Mouse (Mus musculus): ENCODE results near the gene Cfap65. TPM values are rescaled to one million over a fixed set of nuclear protein-coding genes. Genes with fewer than 3 reads are reported as not detected.

Gene Cfap65
- polyA plus RNA-seq, 1 experiment from 2014 or later: 0.04 TPM

- 0% methylated on average over 8 of the region's 8 CpGs for WGBS
- H3K4me2 ChIP-seq: no peak overlapping the region
Measured at GRCm38 (mm10) chr1:74891513-74891912, 43.9 kb downstream of the Cfap65 start.

GRCm38 (mm10) chr1:74885369-74886042 is 49.9 kb downstream of the Cfap65 start, which contains the start of gene Fev:
TSS of gene Fev (minus strand) at chr1:74885419.
- no peak within 1 kb of the TSS for H3K9ac ChIP-seq
- under 1% methylated on average over 34 of the region's 43 CpGs for WGBS
- no peak for ATAC-seq (ENCODE audit: low read depth)

More at GRCm38 (mm10) chr1:74891513-74891912, 43.9 kb downstream of the Cfap65 start:
- ATAC-seq (ENCODE audit: low read depth): no peak
- Histone ChIP-seq H3K27ac (replicated peaks) (no peak overlapping the region), H3K4me1 (replicated peaks) (peaks cover 17% of the 10 kb centered on the region), H3K27me3 (peaks cover 97% of the 10 kb centered on the region), H3K9ac (no peak overlapping the region), H3K9me3 (no peaks in the 10 kb centered on the region), H3K4me3 (no peak overlapping the region), H3K36me3 (no peaks in the 10 kb centered on the region)

GRCm38 (mm10) chr1:74884196-74885141 is 50.9 kb downstream of the Cfap65 start:
- no peak overlapping the region for H3K9ac ChIP-seq
- peaks cover 34% of the 10 kb centered on the region for H3K4me1 ChIP-seq (replicated peaks)
- under 1% methylated on average over 57 of the region's 57 CpGs for WGBS
- peak overlapping the region; percentile 8 for H3K4me3 ChIP-seq
- H3K36me3 ChIP-seq: no peaks in the 10 kb centered on the region
- H3K4me2 ChIP-seq: peak overlapping the region; percentile 43
- no peak overlapping the region for H3K27ac ChIP-seq (replicated peaks)
- H3K9me3 ChIP-seq: no peaks in the 10 kb centered on the region
- no peak for ATAC-seq (ENCODE audit: low read depth)
- H3K27me3 ChIP-seq: peaks cover 94% of the 10 kb centered on the region

More at GRCm38 (mm10) chr1:74885369-74886042, 49.9 kb downstream of the Cfap65 start, which contains the start of gene Fev:
- H3K9me3 ChIP-seq: no peaks in the 10 kb centered on the region
- H3K27me3 ChIP-seq: peaks cover 96% of the 10 kb centered on the region
- H3K4me3 ChIP-seq: peak within 1 kb of the TSS; percentile 8
- no peaks in the 10 kb centered on the region for H3K36me3 ChIP-seq
- H3K4me1 ChIP-seq (replicated peaks): peaks cover 34% of the 10 kb centered on the region
- H3K27ac ChIP-seq (replicated peaks): no peak within 1 kb of the TSS
- H3K4me2 ChIP-seq: peak within 1 kb of the TSS; percentile 43

GRCm38 (mm10) chr1:74883441-74883840 is 52.0 kb downstream of the Cfap65 start:
- Histone ChIP-seq H3K9ac (no peak overlapping the region), H3K4me3 (no peak overlapping the region), H3K9me3 (no peaks in the 10 kb centered on the region), H3K36me3 (no peaks in the 10 kb centered on the region), H3K4me2 (no peak overlapping the region), H3K27me3 (peaks cover 97% of the 10 kb centered on the region), H3K4me1 (replicated peaks) (peaks cover 34% of the 10 kb centered on the region), H3K27ac (replicated peaks) (no peak overlapping the region)
- no peak for ATAC-seq (ENCODE audit: low read depth)
- under 1% methylated on average over 5 of the region's 5 CpGs for WGBS

- peak overlapping the region; percentile 67 for H3K4me2 ChIP-seq
- ATAC-seq (ENCODE audit: low read depth): no peak
- H3K9me3 ChIP-seq: no peaks in the 10 kb centered on the region
- peak overlapping the region; percentile 38 for H3K4me3 ChIP-seq
- H3K4me1 ChIP-seq (replicated peaks): peaks cover 34% of the 10 kb centered on the region
- no peak overlapping the region for H3K27ac ChIP-seq (replicated peaks)
- no peaks in the 10 kb centered on the region for H3K36me3 ChIP-seq
- H3K27me3 ChIP-seq: peaks cover 97% of the 10 kb centered on the region
- peak overlapping the region; percentile 49; the same call in 1 of the 2 replicates for H3K9ac ChIP-seq
- 1% methylated on average over 8 of the region's 8 CpGs for WGBS
Measured at GRCm38 (mm10) chr1:74882828-74883227, 52.6 kb downstream of the Cfap65 start.

- Histone ChIP-seq H3K9ac (peak overlapping the region; percentile 49), H3K9me3 (no peaks in the 10 kb centered on the region), H3K27ac (replicated peaks) (no peak overlapping the region), H3K27me3 (peaks cover 94% of the 10 kb centered on the region), H3K36me3 (no peaks in the 10 kb centered on the region), H3K4me2 (peak overlapping the region; percentile 67), H3K4me1 (replicated peaks) (peaks cover 34% of the 10 kb centered on the region), H3K4me3 (peak overlapping the region; percentile 38)
- ATAC-seq (ENCODE audit: low read depth): no peak
- under 1% methylated on average over 74 of the region's 74 CpGs for WGBS
Measured at GRCm38 (mm10) chr1:74882055-74882734, 53.2 kb downstream of the Cfap65 start.

GRCm38 (mm10) chr1:74880785-74881360 is 54.5 kb downstream of the Cfap65 start:
- WGBS: 1% methylated on average over 18 of the region's 18 CpGs
- no peak overlapping the region for H3K27ac ChIP-seq (replicated peaks)
- peak; percentile 49; the same call in 1 of the 2 replicates for ATAC-seq (ENCODE audit: low read depth)
- no peaks in the 10 kb centered on the region for H3K9me3 ChIP-seq
- no peak overlapping the region for H3K9ac ChIP-seq
- H3K36me3 ChIP-seq: no peaks in the 10 kb centered on the region
- H3K4me3 ChIP-seq: no peak overlapping the region
- peak overlapping the region; percentile 33; the same call in 1 of the 2 replicates for H3K4me2 ChIP-seq
- peaks cover 34% of the 10 kb centered on the region for H3K4me1 ChIP-seq (replicated peaks)
- H3K27me3 ChIP-seq: peaks cover 90% of the 10 kb centered on the region

GRCm38 (mm10) chr1:74877199-74877598 is 58.2 kb downstream of the Cfap65 start:
- no peak overlapping the region for H3K4me2 ChIP-seq
- H3K4me3 ChIP-seq: no peak overlapping the region
- no peak overlapping the region for H3K9ac ChIP-seq
- no peak for ATAC-seq (ENCODE audit: low read depth)
- H3K27ac ChIP-seq (replicated peaks): no peak overlapping the region
- WGBS: 53% methylated on average over 3 of the region's 3 CpGs
- H3K9me3 ChIP-seq: no peaks in the 10 kb centered on the region
- H3K4me1 ChIP-seq (replicated peaks): peaks cover 12% of the 10 kb centered on the region
- H3K27me3 ChIP-seq: peaks cover 68% of the 10 kb centered on the region
- no peaks in the 10 kb centered on the region for H3K36me3 ChIP-seq

GRCm38 (mm10) chr1:74872218-74872617 is 63.2 kb downstream of the Cfap65 start:
- ATAC-seq (ENCODE audit: low read depth): no peak
- Histone ChIP-seq H3K27me3 (peaks cover 30% of the 10 kb centered on the region), H3K9ac (0 out of 2 replicates have a peak overlapping the region, but pooled peaks have one; percentile 17), H3K4me3 (no peak overlapping the region), H3K4me1 (replicated peaks) (no peaks in the 10 kb centered on the region), H3K36me3 (no peaks in the 10 kb centered on the region), H3K9me3 (no peaks in the 10 kb centered on the region), H3K27ac (replicated peaks) (no peak overlapping the region), H3K4me2 (no peak overlapping the region)
- WGBS: 69% methylated on average over 2 of the region's 2 CpGs

GRCm38 (mm10) chr1:74861783-74862182 is 73.6 kb downstream of the Cfap65 start:
- Histone ChIP-seq H3K36me3 (no peaks in the 10 kb centered on the region), H3K9ac (no peak overlapping the region), H3K27ac (replicated peaks) (no peak overlapping the region), H3K4me2 (no peak overlapping the region), H3K4me1 (replicated peaks) (peaks cover 33% of the 10 kb centered on the region), H3K4me3 (no peak overlapping the region), H3K27me3 (0 out of 2 replicates have a peak, but pooled peaks cover 5% of the 10 kb centered on the region), H3K9me3 (no peaks in the 10 kb centered on the region)
- ATAC-seq (ENCODE audit: low read depth): no peak

- Histone ChIP-seq H3K4me3 (peak overlapping the region; percentile 91), H3K4me2 (peak overlapping the region; percentile 85), H3K27me3 (0 out of 2 replicates have a peak, but pooled peaks cover 8% of the 10 kb centered on the region), H3K27ac (replicated peaks) (no peak overlapping the region), H3K4me1 (replicated peaks) (peaks cover 48% of the 10 kb centered on the region), H3K9ac (peak overlapping the region; percentile 96; the same call in 1 of the 2 replicates), H3K36me3 (no peaks in the 10 kb centered on the region), H3K9me3 (no peaks in the 10 kb centered on the region)
- 36% methylated on average over 6 of the region's 6 CpGs for WGBS
- no peak for ATAC-seq (ENCODE audit: low read depth)
Measured at GRCm38 (mm10) chr1:74859223-74859984, 76.0 kb downstream of the Cfap65 start.

Data from neural tube, embryonic 13.5 days (tissue).